Mouse (Mus musculus) forebrain, embryonic 15.5 days (tissue): Measurements from ENCODE around the gene Ntrk1. TPM values are rescaled to one million over a fixed set of nuclear protein-coding genes. Genes with fewer than 3 reads are reported as not detected.

ENCODE experiments used
- ATAC-seq: fragments of 200-750 bp; cut with Nextera tagmentation; replicated peaks from 2 replicates; pipeline ENCODE4 v1.8.0; 2017; ENCODE audit warnings: mild to moderate bottlenecking, moderate TSS enrichment, moderate library complexity
- H3K27ac ChIP-seq: fragments of 300-500 bp; sonication (generic); replicated peaks from 2 replicates; pipeline ENCODE4 v1.5.1; 2015; ENCODE audit warnings: mild to moderate bottlenecking, inconsistent platforms
- H3K27me3 ChIP-seq: fragments of 300-500 bp; sonication (generic); 2 replicates; pipeline ENCODE4 v1.6.1; 2015; ENCODE audit warnings: inconsistent platforms
- H3K36me3 ChIP-seq: fragments of 300-500 bp; sonication (generic); 2 replicates; pipeline ENCODE4 v1.6.1; 2015; ENCODE audit warnings: mild to moderate bottlenecking, inconsistent platforms
- H3K4me1 ChIP-seq: fragments of 300-500 bp; sonication (generic); 2 replicates; pipeline ENCODE4 v1.6.1; 2015; ENCODE audit warnings: inconsistent platforms
- H3K4me2 ChIP-seq: fragments of 300-500 bp; sonication (generic); replicated peaks from 2 replicates; pipeline ENCODE4 v1.6.1; 2015; ENCODE audit warnings: mild to moderate bottlenecking, inconsistent platforms
- H3K4me3 ChIP-seq: fragments of 300-500 bp; sonication (generic); 2 replicates; pipeline ENCODE4 v1.5.1; 2015; ENCODE audit warnings: mild to moderate bottlenecking, inconsistent platforms
- H3K9ac ChIP-seq: fragments of 300-500 bp; sonication (generic); replicated peaks from 2 replicates; pipeline ENCODE4 v1.6.1; 2015; ENCODE audit warnings: mild to moderate bottlenecking, inconsistent platforms
- H3K9me3 ChIP-seq: fragments of 300-500 bp; sonication (generic); 2 replicates; pipeline ENCODE4 v1.6.1; 2016; ENCODE audit warnings: inconsistent platforms
- WGBS: fragments of 180-500 bp; shearing (Covaris S2); methylation state at CpG from one replicate; pipeline ENCODE4 v1.1.7; 2015; ENCODE audit warnings: mixed read lengths; 5-methylcytosine and 5-hydroxymethylcytosine counted together
- polyA plus RNA-seq: library from polyadenylated mRNA; unstranded; fragments of >200 nt; fragmentation: Nextera tagmentation; extraction: Ambion mirVana; gene quantifications from 2 replicates; pipeline ENCODE4 v1.2.1, GENCODE M21; 2015

Gene Ntrk1
- polyA plus RNA-seq, 1 experiment from 2014 or later, result 1.0 TPM

GRCm38 (mm10) chr3:87743927-87744326 lies 51.0 kb downstream of the Ntrk1 start:
- WGBS, result 73% methylated on average over 4 of the region's 4 CpGs
- H3K9ac ChIP-seq, result no peak overlapping the region
- H3K4me2 ChIP-seq, result no peak overlapping the region

GRCm38 (mm10) chr3:87742735-87743134 lies 52.2 kb downstream of the Ntrk1 start:
- no peak for ATAC-seq
- Histone ChIP-seq H3K36me3 (peaks cover 17% of the 10 kb centered on the region), H3K4me2 (no peak overlapping the region), H3K27me3 (no peaks in the 10 kb centered on the region), H3K27ac (no peak overlapping the region), H3K4me1 (0 out of 2 replicates have a peak, but pooled peaks cover 5% of the 10 kb centered on the region), H3K9ac (no peak overlapping the region), H3K4me3 (no peak overlapping the region), H3K9me3 (no peaks in the 10 kb centered on the region)
- WGBS, result 91% methylated on average over 16 of the region's 16 CpGs

More at GRCm38 (mm10) chr3:87743927-87744326, 51.0 kb downstream of the Ntrk1 start:
- peaks cover 9% of the 10 kb centered on the region; the same call in 1 of the 2 replicates for H3K36me3 ChIP-seq
- H3K27ac ChIP-seq, result no peak overlapping the region
- no peak overlapping the region for H3K4me3 ChIP-seq
- H3K4me1 ChIP-seq, result 0 out of 2 replicates have a peak, but pooled peaks cover 5% of the 10 kb centered on the region
- H3K27me3 ChIP-seq, result no peaks in the 10 kb centered on the region
- H3K9me3 ChIP-seq, result no peaks in the 10 kb centered on the region
- no peak for ATAC-seq

- peaks cover 23% of the 10 kb centered on the region for H3K36me3 ChIP-seq
- 0 out of 2 replicates have a peak, but pooled peaks cover 5% of the 10 kb centered on the region for H3K4me1 ChIP-seq
- no peak overlapping the region for H3K4me3 ChIP-seq
- no peaks in the 10 kb centered on the region for H3K27me3 ChIP-seq
- H3K27ac ChIP-seq, result no peak overlapping the region
- H3K9me3 ChIP-seq, result no peaks in the 10 kb centered on the region
- no peak overlapping the region for H3K4me2 ChIP-seq
- 78% methylated on average over 3 of the region's 3 CpGs for WGBS
- H3K9ac ChIP-seq, result no peak overlapping the region
- no peak for ATAC-seq
These were observed 52.9 kb downstream of the Ntrk1 start for GRCm38 (mm10) chr3:87742013-87742412.

- H3K9ac ChIP-seq, result no peak overlapping the region
- H3K9me3 ChIP-seq, result no peaks in the 10 kb centered on the region
- no peak overlapping the region for H3K4me2 ChIP-seq
- 75% methylated on average over 5 of the region's 5 CpGs for WGBS
- H3K27me3 ChIP-seq, result no peaks in the 10 kb centered on the region
- no peak overlapping the region for H3K27ac ChIP-seq
- H3K36me3 ChIP-seq, result peaks cover 52% of the 10 kb centered on the region
- H3K4me1 ChIP-seq, result no peaks in the 10 kb centered on the region
- ATAC-seq, result no peak
- no peak overlapping the region for H3K4me3 ChIP-seq
These were observed 56.1 kb downstream of the Ntrk1 start for GRCm38 (mm10) chr3:87738906-87739305.

GRCm38 (mm10) chr3:87735335-87735734 lies 59.6 kb downstream of the Ntrk1 start:
- Histone ChIP-seq H3K9ac (no peak overlapping the region), H3K9me3 (no peaks in the 10 kb centered on the region), H3K4me3 (no peak overlapping the region), H3K4me2 (no peak overlapping the region), H3K36me3 (peaks cover 86% of the 10 kb centered on the region), H3K4me1 (no peaks in the 10 kb centered on the region), H3K27me3 (no peaks in the 10 kb centered on the region), H3K27ac (no peak overlapping the region)
- ATAC-seq, result no peak
- 94% methylated on average over 9 of the region's 9 CpGs for WGBS

GRCm38 (mm10) chr3:87733984-87734761 lies 60.8 kb downstream of the Ntrk1 start:
- H3K4me2 ChIP-seq, result no peak overlapping the region
- H3K4me1 ChIP-seq, result no peaks in the 10 kb centered on the region
- ATAC-seq, result no peak
- H3K36me3 ChIP-seq, result peaks cover 89% of the 10 kb centered on the region
- no peak overlapping the region for H3K9ac ChIP-seq
- 89% methylated on average over 11 of the region's 11 CpGs for WGBS
- no peak overlapping the region for H3K4me3 ChIP-seq
- H3K27ac ChIP-seq, result no peak overlapping the region
- no peaks in the 10 kb centered on the region for H3K27me3 ChIP-seq
- no peaks in the 10 kb centered on the region for H3K9me3 ChIP-seq

- no peak overlapping the region for H3K27ac ChIP-seq
- H3K4me1 ChIP-seq, result no peaks in the 10 kb centered on the region
- no peak overlapping the region for H3K9ac ChIP-seq
- no peak overlapping the region for H3K4me2 ChIP-seq
- 84% methylated on average over 4 of the region's 4 CpGs for WGBS
- no peaks in the 10 kb centered on the region for H3K27me3 ChIP-seq
- H3K9me3 ChIP-seq, result no peaks in the 10 kb centered on the region
- no peak for ATAC-seq
- H3K4me3 ChIP-seq, result no peak overlapping the region
- peaks cover 94% of the 10 kb centered on the region for H3K36me3 ChIP-seq
These were observed 61.9 kb downstream of the Ntrk1 start for GRCm38 (mm10) chr3:87733098-87733497.

GRCm38 (mm10) chr3:87728696-87729095 lies 66.3 kb downstream of the Ntrk1 start:
- Histone ChIP-seq H3K27me3 (no peaks in the 10 kb centered on the region), H3K9me3 (no peaks in the 10 kb centered on the region), H3K9ac (no peak overlapping the region), H3K27ac (no peak overlapping the region), H3K4me2 (no peak overlapping the region), H3K4me3 (no peak overlapping the region), H3K4me1 (no peaks in the 10 kb centered on the region), H3K36me3 (peaks cover 95% of the 10 kb centered on the region)
- no peak for ATAC-seq
- WGBS, result 89% methylated on average over 6 of the region's 6 CpGs

Other genes with a start within 250 kb of the Ntrk1 start
- 22.7 and 23.6 TPM in 2 replicates for gene Arhgef11, start 177.6 kb downstream of the Ntrk1 start, polyA plus RNA-seq
- 0.61 and 1.2 TPM in 2 replicates for gene Lrrc71, start 46.5 kb downstream of the Ntrk1 start, polyA plus RNA-seq
- 0.41 and 0.52 TPM in 2 replicates for gene Insrr, start 1.8 kb upstream of the Ntrk1 start, polyA plus RNA-seq
- 4.7 and 7.2 TPM in 2 replicates for gene Pear1, start 29.1 kb upstream of the Ntrk1 start, polyA plus RNA-seq
- gene Sh2d2a, start 51.6 kb upstream of the Ntrk1 start, polyA plus RNA-seq, result not detected in 2 replicates
- gene Prcc, start 90.4 kb upstream of the Ntrk1 start, polyA plus RNA-seq, result 16.5 and 17.3 TPM in 2 replicates
- gene Hdgf, start 111.2 kb upstream of the Ntrk1 start, polyA plus RNA-seq, result 226 and 235 TPM in 2 replicates
- 62.7 and 68.2 TPM in 2 replicates for gene Mrpl24, start 124.3 kb upstream of the Ntrk1 start, polyA plus RNA-seq
- gene Isg20l2, start 135.2 kb upstream of the Ntrk1 start, polyA plus RNA-seq, result 49.7 and 50.0 TPM in 2 replicates
- gene Rrnad1, start 135.6 kb upstream of the Ntrk1 start, polyA plus RNA-seq, result 20.1 and 20.2 TPM in 2 replicates
- gene Crabp2, start 153.5 kb upstream of the Ntrk1 start, polyA plus RNA-seq, result 14.9 and 18.4 TPM in 2 replicates
- 50.0 and 56.7 TPM in 2 replicates for gene Nes, start 175.9 kb upstream of the Ntrk1 start, polyA plus RNA-seq
- gene Bcan, start 205.1 kb upstream of the Ntrk1 start, polyA plus RNA-seq, result 26.6 and 27.2 TPM in 2 replicates
- gene Hapln2, start 232.4 kb upstream of the Ntrk1 start, polyA plus RNA-seq, result 0.43 and 0.89 TPM in 2 replicates
- gene Gpatch4, start 247.9 kb upstream of the Ntrk1 start, polyA plus RNA-seq, result 29.7 and 31.1 TPM in 2 replicates